Mouse (Mus musculus): ENCODE measurements around the gene Taar7a.

The Taar7a gene

DNA sequence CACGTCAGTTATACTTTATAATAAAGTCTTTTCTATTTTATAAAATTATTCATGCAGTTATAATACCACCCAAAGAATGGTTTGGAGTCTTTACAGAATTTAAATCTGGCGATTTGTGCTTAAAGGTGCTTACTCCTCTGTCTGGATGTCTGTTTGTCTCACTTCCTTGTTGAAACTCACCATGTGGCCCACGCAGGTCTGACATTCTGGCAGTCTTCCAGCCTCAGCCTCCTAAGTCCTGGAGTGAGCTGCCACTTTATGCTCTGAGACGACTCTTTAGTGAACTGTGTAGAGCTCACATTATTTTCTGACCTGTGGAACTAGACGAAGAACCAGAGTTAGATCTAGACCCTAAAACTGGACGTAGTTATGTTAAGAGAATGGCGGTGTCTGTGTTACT is 45.3 kb downstream of the Taar7a start:
- DNase-seq (ENCODE audit: low spot score in 2 of 2), result no peak

DNA sequence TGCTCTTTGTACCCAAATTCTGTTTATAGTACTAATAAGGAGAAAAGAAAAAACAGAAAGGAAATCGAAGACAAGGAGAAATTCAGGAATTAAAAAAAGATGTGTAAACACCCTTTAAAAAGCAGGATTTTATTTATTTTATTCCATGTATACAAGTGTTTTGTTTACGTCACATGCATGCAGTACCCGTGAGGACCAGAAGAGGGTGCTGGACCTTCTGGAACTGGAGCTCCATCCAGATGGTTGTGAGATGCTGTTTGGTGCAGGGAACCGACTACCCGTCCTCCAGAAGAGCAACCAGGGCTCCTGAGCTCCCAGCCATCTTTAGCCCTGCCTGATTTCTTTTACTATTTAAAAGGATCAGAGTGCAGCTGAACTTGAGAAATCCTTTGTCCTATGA is 50.8 kb downstream of the Taar7a start:
- no peak for DNase-seq (ENCODE audit: low spot score in 2 of 2)

Measured in spleen, postnatal 4 days (tissue).